Mouse (Mus musculus) embryonic facial prominence, embryonic 14.5 days (tissue): ENCODE measurements around the gene Psg18. TPM values are rescaled to one million over a fixed set of nuclear protein-coding genes. Genes with fewer than 3 reads are reported as not detected.
"Not testable (repeated sequence)": the region's sequence is repeated elsewhere in the genome, so short reads cannot be mapped to it uniquely, and the experiment has no call there.

Experiments
- ATAC-seq: fragments of 200-750 bp; cut with Nextera tagmentation; 2 replicates; pipeline ENCODE4 v1.8.0; 2017; ENCODE audit warnings: low read depth, moderate number of reproducible peaks, moderate TSS enrichment
- DNase-seq: peaks from one replicate; pipeline ENCODE4 v3.0.0-alpha.2; 2015; ENCODE audit warnings: low spot score
- H3K27ac ChIP-seq: fragments of 300-500 bp; sonication (generic); replicated peaks from 2 replicates; pipeline ENCODE4 v1.5.1; 2014; ENCODE audit warnings: low read depth, mild to moderate bottlenecking, low read length, moderate library complexity
- H3K27me3 ChIP-seq: fragments of 300-500 bp; sonication (generic); replicated peaks from 2 replicates; pipeline ENCODE4 v1.6.1; 2014; ENCODE audit warnings: low read length; ENCODE audit not compliant: control insufficient read depth, insufficient read depth
- H3K36me3 ChIP-seq: fragments of 300-500 bp; sonication (generic); 2 replicates; pipeline ENCODE4 v1.6.1; 2014; ENCODE audit warnings: low read length, mixed read lengths; ENCODE audit not compliant: control insufficient read depth, insufficient read depth
- H3K4me1 ChIP-seq: fragments of 300-500 bp; sonication (generic); 2 replicates; pipeline ENCODE4 v1.6.1; 2014; ENCODE audit warnings: antibody characterized with exemption, low read length; ENCODE audit not compliant: control insufficient read depth, insufficient read depth
- H3K4me2 ChIP-seq: fragments of 300-500 bp; sonication (generic); 2 replicates; pipeline ENCODE4 v1.6.1; 2014; ENCODE audit warnings: low read depth, mild to moderate bottlenecking, low read length, moderate library complexity, mixed read lengths
- H3K4me3 ChIP-seq: fragments of 300-500 bp; sonication (generic); 2 replicates; pipeline ENCODE4 v1.5.1; 2014; ENCODE audit warnings: low read depth, mild to moderate bottlenecking, low read length
- H3K9ac ChIP-seq: fragments of 300-500 bp; sonication (generic); 2 replicates; pipeline ENCODE4 v1.6.1; 2014; ENCODE audit warnings: low read depth, mild to moderate bottlenecking, low read length, moderate library complexity, mixed read lengths
- H3K9me3 ChIP-seq: fragments of 300-500 bp; sonication (generic); 2 replicates; pipeline ENCODE4 v1.6.1; 2016; ENCODE audit warnings: low read length; ENCODE audit not compliant: control insufficient read depth
- WGBS: fragments of 180-500 bp; shearing (Covaris S2); extraction: QIAGEN DNeasy Blood & Tissue Kit; methylation state at CpG from one replicate; pipeline ENCODE4 v1.1.7; 2014; 5-methylcytosine and 5-hydroxymethylcytosine counted together
- polyA plus RNA-seq: library from polyadenylated mRNA; unstranded; fragments of >200 nt; fragmentation: Nextera tagmentation; extraction: Ambion mirVana; gene quantifications from 2 replicates; pipeline ENCODE4 v1.2.1, GENCODE M21; 2014

The Psg18 gene
- polyA plus RNA-seq: not detected in 2 replicates

GRCm38 (mm10) chr7:18354909-18355308, at the start of gene Psg18:
Psg18 (minus strand) TSS chr7:18355009.
- H3K4me1 ChIP-seq, H3K27me3 ChIP-seq, H3K9me3 ChIP-seq, H3K36me3 ChIP-seq, DNase-seq, H3K4me3 ChIP-seq, H3K27ac ChIP-seq, H3K9ac ChIP-seq, H3K4me2 ChIP-seq, ATAC-seq: not testable (repeated sequence)
- WGBS: 52% methylated on average over 3 of the region's 3 CpGs

GRCm38 (mm10) chr7:18403407-18403806, 48.6 kb upstream of the Psg18 start:
- DNase-seq (no peak), ATAC-seq (no peak)
- 48% methylated on average over 10 of the region's 11 CpGs for WGBS
- H3K4me2 ChIP-seq: no peak overlapping the region
- H3K4me3 ChIP-seq: 0 out of 2 replicates have a peak overlapping the region, but pooled peaks have one; percentile 14
- H3K4me1 ChIP-seq: no peaks in the 10 kb centered on the region
- no peaks in the 10 kb centered on the region for H3K27me3 ChIP-seq
- peaks cover 16% of the 10 kb centered on the region for H3K9me3 ChIP-seq
- no peak overlapping the region for H3K27ac ChIP-seq
- H3K9ac ChIP-seq: no peak overlapping the region
- H3K36me3 ChIP-seq: no peaks in the 10 kb centered on the region

- peak; percentile 1 for DNase-seq
These were observed 47.9 kb upstream of the Psg18 start for GRCm38 (mm10) chr7:18402527-18403237.

GRCm38 (mm10) chr7:18391483-18391882, 36.7 kb upstream of the Psg18 start:
- DNase-seq, H3K27me3 ChIP-seq, H3K36me3 ChIP-seq, H3K9me3 ChIP-seq, ATAC-seq, H3K27ac ChIP-seq, H3K4me2 ChIP-seq, H3K4me1 ChIP-seq, H3K4me3 ChIP-seq, H3K9ac ChIP-seq: not testable (repeated sequence)
- 77% methylated on average over 4 of the region's 4 CpGs for WGBS

More at GRCm38 (mm10) chr7:18402527-18403237, 47.9 kb upstream of the Psg18 start:
- H3K4me1 ChIP-seq: no peaks in the 10 kb centered on the region
- WGBS: 41% methylated on average over 24 of the region's 35 CpGs
- peak overlapping the region; percentile 14; the same call in 1 of the 2 replicates for H3K4me3 ChIP-seq
- no peak overlapping the region for H3K27ac ChIP-seq
- no peak overlapping the region for H3K4me2 ChIP-seq
- H3K36me3 ChIP-seq: no peaks in the 10 kb centered on the region
- H3K9me3 ChIP-seq: peaks cover 16% of the 10 kb centered on the region
- no peaks in the 10 kb centered on the region for H3K27me3 ChIP-seq
- no peak overlapping the region for H3K9ac ChIP-seq
- peak; percentile 60 for ATAC-seq

GRCm38 (mm10) chr7:18378295-18378694, 23.5 kb upstream of the Psg18 start:
- Histone ChIP-seq H3K4me2 (no peak overlapping the region), H3K27me3 (no peaks in the 10 kb centered on the region), H3K27ac (no peak overlapping the region), H3K36me3 (no peaks in the 10 kb centered on the region), H3K4me1 (no peaks in the 10 kb centered on the region), H3K9me3 (peaks cover 14% of the 10 kb centered on the region; the same call in 1 of the 2 replicates), H3K4me3 (no peak overlapping the region), H3K9ac (no peak overlapping the region)
- 54% methylated on average over 2 of the region's 2 CpGs for WGBS
- no peak for ATAC-seq
- no peak for DNase-seq

GRCm38 (mm10) chr7:18335411-18335810, 19.4 kb downstream of the Psg18 start:
- H3K36me3 ChIP-seq, H3K27ac ChIP-seq, H3K27me3 ChIP-seq, H3K9ac ChIP-seq, ATAC-seq, H3K4me2 ChIP-seq, H3K4me3 ChIP-seq, DNase-seq, H3K4me1 ChIP-seq: not testable (repeated sequence)
- peaks cover 15% of the 10 kb centered on the region; the same call in 1 of the 2 replicates for H3K9me3 ChIP-seq
- 77% methylated on average over 6 of the region's 6 CpGs for WGBS

Other genes starting within 250 kb of the Psg18 start
- gene Igfl3, start 178.5 kb downstream of the Psg18 start, polyA plus RNA-seq: not detected in 2 replicates
- gene Mill1, start 109.7 kb downstream of the Psg18 start, polyA plus RNA-seq: 0.26 TPM in 1 of 2 replicates, not detected in the other
- not detected in 2 replicates for gene Psg28, start 77.0 kb upstream of the Psg18 start, polyA plus RNA-seq
- gene Psg26, start 129.2 kb upstream of the Psg18 start, polyA plus RNA-seq: not detected in 2 replicates
- not detected in 2 replicates for gene Psg25, start 177.3 kb upstream of the Psg18 start, polyA plus RNA-seq
- not detected in 2 replicates for gene Psg27, start 212.3 kb upstream of the Psg18 start, polyA plus RNA-seq